Comparison of ENCODE assay signal across 8 mouse cellular contexts in the genomic region with DNA sequence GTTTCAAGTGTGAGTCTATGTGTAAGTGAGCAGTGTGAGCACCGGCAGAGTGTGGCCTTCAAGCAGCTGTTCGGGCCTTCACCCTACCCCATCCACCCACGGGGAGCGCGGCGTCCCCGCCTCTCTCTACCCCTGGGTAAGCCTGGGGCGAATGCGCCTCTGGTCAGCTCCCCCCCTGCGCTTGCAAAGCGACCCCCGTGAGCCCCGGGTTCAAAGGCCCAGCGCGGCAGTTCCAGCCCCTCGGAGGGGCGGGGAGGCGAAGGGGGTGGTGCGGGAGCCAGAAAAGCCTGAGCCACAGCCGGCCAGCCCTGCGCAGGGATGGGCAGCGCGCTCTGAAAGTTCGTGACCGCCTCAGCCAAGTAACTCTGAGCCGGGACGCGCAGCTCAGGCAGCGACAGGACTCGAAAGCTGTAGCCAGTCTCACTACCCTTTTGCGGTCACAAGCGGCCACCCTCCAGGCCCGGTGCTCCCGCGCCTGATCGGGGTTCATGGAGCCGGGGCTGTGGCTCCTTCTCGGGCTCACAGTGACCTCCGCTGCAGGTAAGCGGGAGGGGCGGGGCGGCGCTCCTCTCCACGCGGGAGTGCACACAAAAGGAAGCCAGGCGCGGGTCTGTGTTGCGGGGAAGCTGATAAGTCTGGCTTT. TPM values are rescaled to one million over a fixed set of nuclear protein-coding genes. Genes with fewer than 3 reads are reported as not detected.
DNase-seq lines count a peak whose midpoint lies in the region; ATAC-seq and TF ChIP-seq lines count a peak whose summit lies in the region.

A gene (plus strand): TSS at position 141 of the 643 bp plus-strand sequence.

- TF ChIP-seq RAD21 in CH12.LX (IDR thresholded peaks at IDR 0.05; ENCODE audit: low read depth, low read length): no peak

- no peaks in the 10 kb centered on the region for H3K79me2 ChIP-seq in CH12.LX (replicated peaks; ENCODE audit: control insufficient read depth, extremely low read depth, insufficient read depth, poor library complexity, severe bottlenecking)

- H3K9me3 ChIP-seq in CH12.LX (replicated peaks; ENCODE audit: low read length): no peaks in the 10 kb centered on the region
- no peaks in the 10 kb centered on the region for H3K9me3 ChIP-seq in forebrain, embryonic 15.5 days

- peaks cover 45% of the 10 kb centered on the region for H3K27me3 ChIP-seq in CH12.LX (replicated peaks)
- no peaks in the 10 kb centered on the region for H3K27me3 ChIP-seq in forebrain, embryonic 15.5 days

- no peak within 1 kb of the TSS for H3K27ac ChIP-seq in CH12.LX (ENCODE audit: insufficient read depth, low read depth)
- H3K27ac ChIP-seq in forebrain, embryonic 15.5 days (replicated peaks): no peak within 1 kb of the TSS

- no peaks in the 10 kb centered on the region for H3K36me3 ChIP-seq in CH12.LX (replicated peaks in 1 of 2; ENCODE audit: control insufficient read depth in 1 of 2, insufficient read depth in 1 of 2, low read length in 1 of 2)
- H3K36me3 ChIP-seq in forebrain, embryonic 15.5 days: no peaks in the 10 kb centered on the region

- in situ Hi-C loops in CH12.LX (cut with MboI; ENCODE audit: low pct_ligation_motif_present, low pct_unique_long_range_greater_than_20kb, low sequenced_read_pairs): no loop called here

- WGBS in forebrain, embryonic 15.5 days: 2% methylated on average over 48 of the region's 48 CpGs

- H3K4me2 ChIP-seq in CH12.LX (ENCODE audit: insufficient read depth, low read depth, poor library complexity, severe bottlenecking): peak within 1 kb of the TSS; percentile 74
- H3K4me2 ChIP-seq in forebrain, embryonic 15.5 days (replicated peaks): peak within 1 kb of the TSS; percentile 61

- no peak for DNase-seq in CH12.LX (ENCODE audit: extremely low read depth)
- peak; percentile 14 for DNase-seq in WW6 (ENCODE audit: low read depth, low spot score)
- DNase-seq in kidney, postnatal 14 days: peak; percentile 38
- DNase-seq in yolk sac, embryonic 10.5 days (ENCODE audit: low spot score): peak; percentile 36
- no peak for DNase-seq in cerebellum, postnatal 14 days
- no peak for DNase-seq in right cerebral cortex, postnatal 14 days

- no peak within 1 kb of the TSS for H3K4me3 ChIP-seq in CH12.LX (replicated peaks in 1 of 3; ENCODE audit: low read depth in 2 of 3, low read length in 2 of 3, poor library complexity in 1 of 3)
- H3K4me3 ChIP-seq in forebrain, embryonic 15.5 days: peak within 1 kb of the TSS; percentile 36

- dilution Hi-C loops in CH12.LX (cut with MboI; ENCODE audit: extremely low pct_ligation_motif_present, extremely low pct_unique_long_range_greater_than_20kb, low sequenced_read_pairs): no loop called here

- peaks cover 17 to 26% of the 10 kb centered on the region in 2 experiments for H3K4me1 ChIP-seq in CH12.LX (ENCODE audit: control insufficient read depth in 1 of 2, insufficient read depth in 2 of 2)
- H3K4me1 ChIP-seq in forebrain, embryonic 15.5 days: peaks cover 7% of the 10 kb centered on the region

- TF ChIP-seq POLR2A in CH12.LX (IDR thresholded peaks at IDR 0.05; ENCODE audit: low read depth, low read length): no peak

- ATAC-seq in forebrain, embryonic 15.5 days (replicated peaks): peak; percentile 61; the same call in 1 of the 2 replicates
- ATAC-seq in megakaryocyte progenitor cell, adult 5-6 weeks (replicated peaks; ENCODE audit: poor library complexity): peak; percentile 82

- no peak for TF ChIP-seq EP300 in CH12.LX (IDR thresholded peaks at IDR 0.05; ENCODE audit: low read length)

- no peak for TF ChIP-seq CTCF in CH12.LX (conservative IDR thresholded peaks at IDR 0.05 in 1 of 2, IDR thresholded peaks at IDR 0.05 in 1 of 2; ENCODE audit: low read depth in 2 of 2, low read length in 2 of 2)

- H3K9ac ChIP-seq in CH12.LX (ENCODE audit: insufficient read depth, low read depth): no peak within 1 kb of the TSS
- H3K9ac ChIP-seq in forebrain, embryonic 15.5 days (replicated peaks): peak within 1 kb of the TSS; percentile 28; the same call in 1 of the 2 replicates

TF ChIP-seq in CH12.LX, 34 proteins besides CTCF, POLR2A, EP300 and RAD21:
- TF ChIP-seq ZMIZ1 (IDR thresholded peaks at IDR 0.05; ENCODE audit: low read depth, low read length): no peak
- TF ChIP-seq UBTF (IDR thresholded peaks at IDR 0.05; ENCODE audit: low read depth, low read length): peak; percentile 94
- no peak for TF ChIP-seq NRF1 (IDR thresholded peaks at IDR 0.05; ENCODE audit: low read depth, low read length)
- TF ChIP-seq PAX5 (IDR thresholded peaks at IDR 0.05; ENCODE audit: low read length): no peak
TF ChIP-seq in CH12.LX: peak in this region for 1.

RNA-seq across cellular contexts. Expression of the gene that starts here (rescaled TPM):
- total RNA-seq in CH12.LX (2012; rRNA removed): not detected in 2 replicates
- not detected in 2 replicates for total RNA-seq in CH12.LX (2014; rRNA removed)
- polyA plus RNA-seq in CH12.LX (2012; ENCODE audit: insufficient read length, low read depth): not detected in 2 replicates
- polyA plus RNA-seq in forebrain, embryonic 15.5 days (2015; fragmentation: Nextera tagmentation; extraction: Ambion mirVana): 3.6 and 4.1 TPM in 2 replicates
- total RNA-seq in megakaryocyte progenitor cell, adult 5-6 weeks (2015): 0.12 TPM in 1 of 2 replicates, not detected in the other
- not detected in 2 replicates for total RNA-seq in megakaryocyte progenitor cell, adult 5-6 weeks (2017)

Comparison
In these comparisons a context has a peak if more than half of its experiments do, and no peak if none do; other contexts are left out.
1. Peak in ATAC-seq in megakaryocyte progenitor cell, adult 5-6 weeks; RNA of the gene not detected or under 1 TPM.
2. DNase-seq: peak in WW6 (single experiment), kidney, postnatal 14 days (single experiment) and yolk sac, embryonic 10.5 days (single experiment); none in CH12.LX (single experiment), cerebellum, postnatal 14 days (0 of 2) and right cerebral cortex, postnatal 14 days (single experiment).